Mouse (Mus musculus): ENCODE results near the gene Rcl1.

DNA sequence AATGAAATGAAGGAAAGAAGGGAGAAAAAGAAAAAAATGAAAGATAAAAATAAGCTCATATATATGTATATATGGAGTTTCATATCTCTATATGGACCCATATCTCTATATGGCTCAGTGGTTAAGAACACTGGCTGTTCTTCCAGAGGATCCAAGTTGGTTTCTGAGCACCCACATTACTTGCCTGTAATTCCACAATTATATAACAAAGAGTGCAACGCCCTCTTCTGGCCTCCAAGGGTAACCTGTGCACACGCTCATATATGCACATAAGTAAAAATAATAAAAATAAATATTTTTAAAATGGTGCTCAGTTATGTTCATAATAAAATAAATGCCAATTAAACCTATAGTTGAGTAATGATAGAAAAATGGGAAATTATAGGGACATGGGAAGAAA, 41.5 kb upstream of the Rcl1 start:
- TF ChIP-seq GATA1 (IDR thresholded peaks at IDR 0.05; ENCODE audit: borderline replicate concordance, low read length) (no peak), FLI1 (IDR thresholded peaks at IDR 0.05; ENCODE audit: low read length) (no peak)

Measured in megakaryocyte, embryonic 14.5 days (primary cell).